Mouse (Mus musculus) stomach, embryonic 14.5 days (tissue): ENCODE data around the gene Zfhx3. TPM values are rescaled to one million over a fixed set of nuclear protein-coding genes. Genes with fewer than 3 reads are reported as not detected.

Source experiments
- ATAC-seq: fragments of 200-750 bp; cut with Nextera tagmentation; 2 replicates; pipeline ENCODE4 v1.8.0; 2017; ENCODE audit warnings: low read depth, moderate TSS enrichment; ENCODE audit not compliant: insufficient number of reproducible peaks, insufficient read depth, low FRiP score
- H3K27ac ChIP-seq: fragments of 300-500 bp; sonication (generic); 2 replicates; pipeline ENCODE4 v1.5.1; 2014; ENCODE audit warnings: mild to moderate bottlenecking, low read length, moderate library complexity, mixed read lengths
- H3K27me3 ChIP-seq: fragments of 300-500 bp; sonication (generic); 2 replicates; pipeline ENCODE4 v1.6.1; 2014; ENCODE audit warnings: low read length, control low read depth, mixed read lengths; ENCODE audit not compliant: control insufficient read depth, insufficient read depth
- H3K36me3 ChIP-seq: fragments of 300-500 bp; sonication (generic); 2 replicates; pipeline ENCODE4 v1.6.1; 2014; ENCODE audit warnings: mild to moderate bottlenecking, control low read depth, low read length, moderate library complexity, mixed read lengths; ENCODE audit not compliant: control insufficient read depth, insufficient read depth
- H3K4me1 ChIP-seq: fragments of 300-500 bp; sonication (generic); 2 replicates; pipeline ENCODE4 v1.6.1; 2014; ENCODE audit warnings: low read length, control low read depth, mixed read lengths; ENCODE audit not compliant: control insufficient read depth, insufficient read depth
- H3K4me2 ChIP-seq: fragments of 300-500 bp; sonication (generic); replicated peaks from 2 replicates; pipeline ENCODE4 v1.6.1; 2014; ENCODE audit warnings: low read depth, low read length, control low read depth
- H3K4me3 ChIP-seq: fragments of 300-500 bp; sonication (generic); 2 replicates; pipeline ENCODE4 v1.5.1; 2014; ENCODE audit warnings: low read depth, low read length, control low read depth
- H3K9ac ChIP-seq: fragments of 300-500 bp; sonication (generic); replicated peaks from 2 replicates; pipeline ENCODE4 v1.6.1; 2014; ENCODE audit warnings: low read depth, mild to moderate bottlenecking, control low read depth, low read length, moderate library complexity, mixed read lengths
- H3K9me3 ChIP-seq: fragments of 300-500 bp; sonication (generic); 2 replicates; pipeline ENCODE4 v1.6.1; 2016; ENCODE audit warnings: low read depth, low read length, control low read depth; ENCODE audit not compliant: control insufficient read depth
- WGBS: fragments of 180-500 bp; shearing (Covaris S2); extraction: QIAGEN DNeasy Blood & Tissue Kit; methylation state at CpG from one replicate; pipeline ENCODE4 v1.1.7; 2014; 5-methylcytosine and 5-hydroxymethylcytosine counted together
- polyA plus RNA-seq: library from polyadenylated mRNA; unstranded; fragments of >200 nt; fragmentation: Nextera tagmentation; extraction: Ambion mirVana; gene quantifications from 2 replicates; pipeline ENCODE4 v1.2.1, GENCODE M21; 2014

Gene Zfhx3
- polyA plus RNA-seq, 1 experiment from 2014 or later: 25.4 TPM

- H3K9me3 ChIP-seq: no peaks in the 10 kb centered on the region; the same call in 1 of the 2 replicates
- WGBS: 80% methylated on average over 2 of the region's 2 CpGs
- H3K4me2 ChIP-seq: no peak overlapping the region
- no peak overlapping the region for H3K9ac ChIP-seq
- H3K4me3 ChIP-seq: no peak overlapping the region
- no peaks in the 10 kb centered on the region for H3K27me3 ChIP-seq
- no peak for ATAC-seq
- H3K4me1 ChIP-seq: 0 out of 2 replicates have a peak, but pooled peaks cover 8% of the 10 kb centered on the region
- H3K27ac ChIP-seq: no peak overlapping the region
- no peaks in the 10 kb centered on the region for H3K36me3 ChIP-seq
Observed at GRCm38 (mm10) chr8:108025249-108025648, 82.8 kb downstream of the Zfhx3 start.

- no peak for ATAC-seq
- H3K4me3 ChIP-seq: no peak overlapping the region
- no peaks in the 10 kb centered on the region; the same call in 1 of the 2 replicates for H3K9me3 ChIP-seq
- H3K4me1 ChIP-seq: 0 out of 2 replicates have a peak, but pooled peaks cover 8% of the 10 kb centered on the region
- H3K4me2 ChIP-seq: peak overlapping the region; percentile 39
- H3K36me3 ChIP-seq: no peaks in the 10 kb centered on the region
- no peak overlapping the region for H3K9ac ChIP-seq
- 36% methylated on average over 11 of the region's 11 CpGs for WGBS
- no peak overlapping the region for H3K27ac ChIP-seq
- H3K27me3 ChIP-seq: no peaks in the 10 kb centered on the region
Observed at GRCm38 (mm10) chr8:108026557-108027440, 84.4 kb downstream of the Zfhx3 start.

- Histone ChIP-seq H3K36me3 (no peaks in the 10 kb centered on the region), H3K27ac (no peak overlapping the region), H3K4me3 (peak overlapping the region; percentile 16), H3K9ac (no peak overlapping the region), H3K4me2 (peak overlapping the region; percentile 39), H3K9me3 (no peaks in the 10 kb centered on the region; the same call in 1 of the 2 replicates), H3K27me3 (no peaks in the 10 kb centered on the region), H3K4me1 (0 out of 2 replicates have a peak, but pooled peaks cover 8% of the 10 kb centered on the region)
- no peak for ATAC-seq
- WGBS: 16% methylated on average over 20 of the region's 20 CpGs
Observed at GRCm38 (mm10) chr8:108027561-108028025, 85.1 kb downstream of the Zfhx3 start.

- Histone ChIP-seq H3K4me1 (0 out of 2 replicates have a peak, but pooled peaks cover 8% of the 10 kb centered on the region), H3K36me3 (no peaks in the 10 kb centered on the region), H3K27me3 (no peaks in the 10 kb centered on the region), H3K9ac (no peak overlapping the region), H3K27ac (no peak overlapping the region), H3K4me3 (no peak overlapping the region), H3K9me3 (no peaks in the 10 kb centered on the region; the same call in 1 of the 2 replicates), H3K4me2 (0 out of 2 replicates have a peak overlapping the region, but pooled peaks have one; percentile 39)
- 46% methylated on average over 8 of the region's 8 CpGs for WGBS
- no peak for ATAC-seq
Observed at GRCm38 (mm10) chr8:108028440-108028839, 86.0 kb downstream of the Zfhx3 start.

GRCm38 (mm10) chr8:108031159-108031558 lies 88.7 kb downstream of the Zfhx3 start:
- ATAC-seq: no peak
- Histone ChIP-seq H3K27me3 (no peaks in the 10 kb centered on the region), H3K4me3 (no peak overlapping the region), H3K9me3 (no peaks in the 10 kb centered on the region), H3K27ac (no peak overlapping the region), H3K36me3 (no peaks in the 10 kb centered on the region), H3K4me1 (0 out of 2 replicates have a peak, but pooled peaks cover 8% of the 10 kb centered on the region), H3K4me2 (no peak overlapping the region), H3K9ac (no peak overlapping the region)
- 83% methylated on average over 3 of the region's 3 CpGs for WGBS

- Histone ChIP-seq H3K4me1 (no peaks in the 10 kb centered on the region), H3K9ac (no peak overlapping the region), H3K9me3 (no peaks in the 10 kb centered on the region), H3K27me3 (no peaks in the 10 kb centered on the region), H3K36me3 (no peaks in the 10 kb centered on the region), H3K4me3 (no peak overlapping the region), H3K27ac (no peak overlapping the region), H3K4me2 (no peak overlapping the region)
- WGBS: 61% methylated on average over 3 of the region's 3 CpGs
- no peak for ATAC-seq
Observed at GRCm38 (mm10) chr8:108034070-108034469, 91.6 kb downstream of the Zfhx3 start.

GRCm38 (mm10) chr8:108034726-108035125 lies 92.3 kb downstream of the Zfhx3 start:
- H3K27ac ChIP-seq: no peak overlapping the region
- ATAC-seq: no peak

GRCm38 (mm10) chr8:108043618-108044017 lies 101.2 kb downstream of the Zfhx3 start:
- Histone ChIP-seq H3K4me3 (no peak overlapping the region), H3K4me2 (no peak overlapping the region), H3K9ac (no peak overlapping the region), H3K27me3 (no peaks in the 10 kb centered on the region), H3K27ac (no peak overlapping the region), H3K4me1 (no peaks in the 10 kb centered on the region), H3K9me3 (no peaks in the 10 kb centered on the region), H3K36me3 (no peaks in the 10 kb centered on the region)
- WGBS: 79% methylated on average over 4 of the region's 4 CpGs
- ATAC-seq: no peak

More at GRCm38 (mm10) chr8:108034726-108035125, 92.3 kb downstream of the Zfhx3 start:
- Histone ChIP-seq H3K4me2 (no peak overlapping the region), H3K27me3 (no peaks in the 10 kb centered on the region), H3K4me3 (no peak overlapping the region), H3K4me1 (no peaks in the 10 kb centered on the region), H3K9me3 (no peaks in the 10 kb centered on the region), H3K9ac (no peak overlapping the region), H3K36me3 (no peaks in the 10 kb centered on the region)
- 84% methylated on average over 6 of the region's 6 CpGs for WGBS
